Mouse (Mus musculus) liver, embryonic 14.5 days (tissue): ENCODE results near the gene Cfb. TPM values are rescaled to one million over a fixed set of nuclear protein-coding genes. Genes with fewer than 3 reads are reported as not detected.
A peak's percentile ranks its signal among the peaks of the same experiment; 100 is the strongest.

Experiments used
- ATAC-seq: fragments of 200-750 bp; cut with Nextera tagmentation; 2 replicates; pipeline ENCODE4 v1.8.0; 2017; ENCODE audit warnings: moderate number of reproducible peaks, mild to moderate bottlenecking, moderate library complexity; ENCODE audit not compliant: insufficient read depth
- DNase-seq, 3 experiments: peaks; one replicate each; pipeline ENCODE4 v3.0.0-alpha.2; 2012 to 2013; ENCODE audit warnings: low read depth in 3 of 3, low spot score in 3 of 3
- H3K27ac ChIP-seq: fragments of 300-500 bp; sonication (generic); 2 replicates; pipeline ENCODE4 v1.5.1; 2014; ENCODE audit warnings: moderate library complexity, mild to moderate bottlenecking, control low read depth, inconsistent platforms
- H3K27me3 ChIP-seq: fragments of 300-500 bp; sonication (generic); 2 replicates; pipeline ENCODE4 v1.6.1; 2014; ENCODE audit warnings: mild to moderate bottlenecking, low read length, moderate library complexity; ENCODE audit not compliant: control insufficient read depth, insufficient read depth
- H3K36me3 ChIP-seq: fragments of 300-500 bp; sonication (generic); replicated peaks from 2 replicates; pipeline ENCODE4 v1.6.1; 2014; ENCODE audit warnings: low read depth; ENCODE audit not compliant: control insufficient read depth, insufficient read depth
- H3K4me1 ChIP-seq, 2 experiments: fragments of 200-500 bp in 1 of 2; fragments of 300-500 bp in 1 of 2; sonication (generic) in 1 of 2; replicated peaks; 2 replicates each; pipeline ENCODE4 v1.6.1; 2012 to 2014; ENCODE audit warnings: antibody characterized with exemption in 1 of 2, inconsistent platforms in 1 of 2, low read length in 1 of 2; ENCODE audit not compliant: control insufficient read depth in 2 of 2, insufficient read depth in 2 of 2
- H3K4me2 ChIP-seq: fragments of 300-500 bp; sonication (generic); 2 replicates; pipeline ENCODE4 v1.6.1; 2014; ENCODE audit warnings: low read depth, mild to moderate bottlenecking, control low read depth, moderate library complexity
- H3K4me3 ChIP-seq, 2 experiments: fragments of 200-500 bp in 1 of 2; fragments of 300-500 bp in 1 of 2; sonication (generic) in 1 of 2; 2 replicates each; pipeline ENCODE4 v1.5.1; 2012 to 2014; ENCODE audit warnings: low read depth in 2 of 2, low read length in 2 of 2, mild to moderate bottlenecking in 2 of 2, control low read depth in 1 of 2, inconsistent platforms in 1 of 2, moderate library complexity in 1 of 2; ENCODE audit not compliant: insufficient read depth in 1 of 2
- H3K9ac ChIP-seq: fragments of 300-500 bp; sonication (generic); replicated peaks from 2 replicates; pipeline ENCODE4 v1.6.1; 2014; ENCODE audit warnings: mild to moderate bottlenecking, control low read depth, moderate library complexity
- H3K9me3 ChIP-seq: fragments of 300-500 bp; sonication (generic); 2 replicates; pipeline ENCODE4 v1.6.1; 2016; ENCODE audit warnings: low read length, mixed read lengths; ENCODE audit not compliant: control insufficient read depth
- CTCF ChIP-seq: IDR thresholded peaks from 2 replicates; pipeline ENCODE4 v1.5.1; 2016; ENCODE audit warnings: antibody characterized with exemption, low read depth, control low read depth
- EP300 ChIP-seq: IDR thresholded peaks from 2 replicates; pipeline ENCODE4 v1.6.1; 2016; ENCODE audit warnings: antibody characterized with exemption, low read depth
- WGBS: fragments of 180-500 bp; shearing (Covaris S2); extraction: QIAGEN DNeasy Blood & Tissue Kit; methylation state at CpG from one replicate; pipeline ENCODE4 v1.1.7; 2014; ENCODE audit not compliant: insufficient replicate concordance; 5-methylcytosine and 5-hydroxymethylcytosine counted together
- polyA plus RNA-seq, 2 experiments: library from polyadenylated mRNA; depleted of rRNA in 1 of 2; stranded (reverse) in 1 of 2; unstranded in 1 of 2; fragments of >200 nt; fragmentation: Nextera tagmentation in 1 of 2; extraction: Ambion mirVana in 1 of 2; gene quantifications; 2 replicates each; pipeline versions ENCODE4 v1.2.1 to v1.2.3; 2012 to 2014

The Cfb gene
- polyA plus RNA-seq, 2 experiments = 138 to 159 TPM

- DNase-seq = no peak
Observed at GRCm38 (mm10) chr17:34883332-34883731, 21.0 kb upstream of the Cfb start.

GRCm38 (mm10) chr17:34881683-34882310 is 19.5 kb upstream of the Cfb start, which contains the start of gene Gm20547:
Gm20547 (minus strand) TSS chr17:34882042.
- peak within 1 kb of the TSS in 1 of 2 experiments; percentile 30; a peak in 2 of 4 replicates for H3K4me3 ChIP-seq
- H3K27me3 ChIP-seq = no peaks in the 10 kb centered on the region
- H3K4me1 ChIP-seq = peaks cover 0 to 22% of the 10 kb centered on the region in 2 experiments; a peak in 2 of 4 replicates
- H3K36me3 ChIP-seq = no peaks in the 10 kb centered on the region
- no peaks in the 10 kb centered on the region for H3K9me3 ChIP-seq
- H3K9ac ChIP-seq = peak within 1 kb of the TSS; percentile 15
- TF ChIP-seq EP300 = no peak
- peak; percentile 16; the same call in 1 of the 2 replicates for TF ChIP-seq CTCF
- ATAC-seq = no peak
- WGBS = 14% methylated on average over 15 of the region's 15 CpGs
- H3K27ac ChIP-seq = no peak within 1 kb of the TSS
- DNase-seq = no peak
- H3K4me2 ChIP-seq = peak within 1 kb of the TSS; percentile 54

More at GRCm38 (mm10) chr17:34883332-34883731, 21.0 kb upstream of the Cfb start:
- H3K27ac ChIP-seq = no peak overlapping the region
- no peaks in the 10 kb centered on the region for H3K36me3 ChIP-seq
- no peak overlapping the region for H3K4me2 ChIP-seq
- H3K9ac ChIP-seq = no peak overlapping the region
- no peaks in the 10 kb centered on the region for H3K27me3 ChIP-seq
- no peaks in the 10 kb centered on the region for H3K9me3 ChIP-seq
- no peak for ATAC-seq
- TF ChIP-seq CTCF (0 out of 2 replicates have a peak, but pooled peaks have one; percentile 15), EP300 (no peak)
- 53% methylated on average over 3 of the region's 3 CpGs for WGBS
- H3K4me3 ChIP-seq = no peak overlapping the region
- peaks cover 0 to 22% of the 10 kb centered on the region in 2 experiments; a peak in 2 of 4 replicates for H3K4me1 ChIP-seq

GRCm38 (mm10) chr17:34881166-34881565 is 18.8 kb upstream of the Cfb start:
- no peaks in the 10 kb centered on the region for H3K27me3 ChIP-seq
- H3K4me2 ChIP-seq = peak overlapping the region; percentile 54
- no peaks in the 10 kb centered on the region for H3K36me3 ChIP-seq
- H3K9ac ChIP-seq = no peak overlapping the region
- no peak overlapping the region for H3K4me3 ChIP-seq
- no peak for DNase-seq
- TF ChIP-seq CTCF (no peak), EP300 (no peak)
- peaks cover 0 to 22% of the 10 kb centered on the region in 2 experiments; a peak in 2 of 4 replicates for H3K4me1 ChIP-seq
- no peak overlapping the region for H3K27ac ChIP-seq
- no peaks in the 10 kb centered on the region for H3K9me3 ChIP-seq
- ATAC-seq = no peak

GRCm38 (mm10) chr17:34879336-34879879 is 17.1 kb upstream of the Cfb start, which contains the start of gene Zbtb12:
Zbtb12 (plus strand) TSS chr17:34879483.
- Histone ChIP-seq H3K27ac (no peak within 1 kb of the TSS), H3K9ac (no peak within 1 kb of the TSS), H3K4me2 (no peak within 1 kb of the TSS), H3K9me3 (no peaks in the 10 kb centered on the region), H3K36me3 (no peaks in the 10 kb centered on the region), H3K27me3 (no peaks in the 10 kb centered on the region), H3K4me3 (no peak within 1 kb of the TSS), H3K4me1 (peaks cover 0 to 13% of the 10 kb centered on the region in 2 experiments; a peak in 2 of 4 replicates)
- 57% methylated on average over 11 of the region's 11 CpGs for WGBS
- no peak for DNase-seq
- no peak for ATAC-seq
- TF ChIP-seq EP300 (no peak), CTCF (no peak)

GRCm38 (mm10) chr17:34874321-34874720 is 12.0 kb upstream of the Cfb start:
- H3K9me3 ChIP-seq = no peaks in the 10 kb centered on the region
- H3K27ac ChIP-seq = no peak overlapping the region
- WGBS = 73% methylated on average over 6 of the region's 6 CpGs
- H3K36me3 ChIP-seq = no peaks in the 10 kb centered on the region
- H3K4me2 ChIP-seq = no peak overlapping the region
- no peak for DNase-seq
- no peak for ATAC-seq
- H3K4me1 ChIP-seq = no peaks in the 10 kb centered on the region
- TF ChIP-seq EP300 (no peak), CTCF (no peak)
- no peak overlapping the region for H3K4me3 ChIP-seq
- no peak overlapping the region for H3K9ac ChIP-seq
- no peaks in the 10 kb centered on the region for H3K27me3 ChIP-seq
